Mouse (Mus musculus): ENCODE results near the gene Olfr228. TPM values are rescaled to one million over a fixed set of nuclear protein-coding genes. Genes with fewer than 3 reads are reported as not detected.
"Not testable (repeated sequence)": the region's sequence is repeated elsewhere in the genome, so short reads cannot be mapped to it uniquely, and the experiment has no call there.

The Olfr228 gene
- not detected in 2 replicates for polyA plus RNA-seq (2015; fragmentation: Nextera tagmentation; extraction: Ambion mirVana)

DNA sequence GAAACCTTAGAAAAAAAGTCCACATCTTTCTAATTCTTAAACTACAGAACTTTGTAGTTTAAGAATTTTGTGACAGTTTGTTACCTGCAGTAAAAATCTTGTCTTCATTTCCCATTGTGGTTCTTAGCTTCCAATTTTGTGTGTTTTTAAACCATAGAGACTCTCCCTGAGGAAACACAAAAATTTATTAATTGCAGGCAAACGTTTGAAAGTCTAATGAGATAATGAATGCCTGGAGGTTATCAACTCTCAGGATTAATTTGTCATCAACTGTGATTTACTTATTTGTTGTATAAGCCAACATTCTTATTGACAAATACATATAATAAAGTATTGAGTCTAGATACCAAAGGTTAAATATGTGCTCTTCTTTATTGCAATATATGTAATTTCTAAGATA lies at the start of gene Olfr228:
Gene Olfr228 (minus strand): TSS at position 101 of the 400 bp plus-strand sequence.
- Histone ChIP-seq H3K4me3 (ENCODE audit: low read length) (no peak within 1 kb of the TSS), H3K9me3 (ENCODE audit: control insufficient read depth, low read length) (no peaks in the 10 kb centered on the region), H3K9ac (ENCODE audit: low read depth, low read length) (no peak within 1 kb of the TSS), H3K27me3 (replicated peaks; ENCODE audit: control insufficient read depth, insufficient read depth, low read length) (no peaks in the 10 kb centered on the region), H3K36me3 (ENCODE audit: control insufficient read depth, insufficient read depth, low read length) (no peaks in the 10 kb centered on the region), H3K4me2 (ENCODE audit: low read length) (no peak within 1 kb of the TSS), H3K27ac (ENCODE audit: low read depth, low read length) (no peak within 1 kb of the TSS), H3K4me1 (ENCODE audit: control insufficient read depth, insufficient read depth, low read depth, low read length) (no peaks in the 10 kb centered on the region)
- ATAC-seq: no peak
- 36% methylated on average over 1 of the region's 1 CpGs for WGBS

- ATAC-seq: no peak
- H3K4me2 ChIP-seq (ENCODE audit: low read length): no peak overlapping the region
- H3K4me1 ChIP-seq (ENCODE audit: control insufficient read depth, insufficient read depth, low read depth, low read length): no peaks in the 10 kb centered on the region
- no peaks in the 10 kb centered on the region for H3K9me3 ChIP-seq (ENCODE audit: control insufficient read depth, low read length)
- WGBS: 74% methylated on average over 1 of the region's 1 CpGs
- no peak overlapping the region for H3K27ac ChIP-seq (ENCODE audit: low read depth, low read length)
- H3K36me3 ChIP-seq (ENCODE audit: control insufficient read depth, insufficient read depth, low read length): no peaks in the 10 kb centered on the region
- H3K27me3 ChIP-seq (replicated peaks; ENCODE audit: control insufficient read depth, insufficient read depth, low read length): no peaks in the 10 kb centered on the region
- H3K9ac ChIP-seq (ENCODE audit: low read depth, low read length): no peak overlapping the region
- no peak overlapping the region for H3K4me3 ChIP-seq (ENCODE audit: low read length)
These were observed 43.8 kb upstream of the Olfr228 start for GRCm38 (mm10) chr2:86530991-86531390.

- no peak within 1 kb of the TSS for H3K27ac ChIP-seq (ENCODE audit: low read depth, low read length)
- H3K4me2 ChIP-seq (ENCODE audit: low read length): no peak within 1 kb of the TSS
- 89% methylated on average over 1 of the region's 1 CpGs for WGBS
- peaks cover 2% of the 10 kb centered on the region; the same call in 1 of the 2 replicates for H3K9me3 ChIP-seq (ENCODE audit: control insufficient read depth, low read length)
- ATAC-seq: no peak
- no peak within 1 kb of the TSS for H3K9ac ChIP-seq (ENCODE audit: low read depth, low read length)
- no peaks in the 10 kb centered on the region for H3K27me3 ChIP-seq (replicated peaks; ENCODE audit: control insufficient read depth, insufficient read depth, low read length)
- H3K4me3 ChIP-seq (ENCODE audit: low read length): no peak within 1 kb of the TSS
- H3K4me1 ChIP-seq (ENCODE audit: control insufficient read depth, insufficient read depth, low read depth, low read length): no peaks in the 10 kb centered on the region
- no peaks in the 10 kb centered on the region for H3K36me3 ChIP-seq (ENCODE audit: control insufficient read depth, insufficient read depth, low read length)
These were observed 21.0 kb upstream of the Olfr228 start, which contains the start of gene Olfr1076 for GRCm38 (mm10) chr2:86508161-86508560. Gene Olfr1076, plus strand, starts transcription at chr2:86508461.

DNA sequence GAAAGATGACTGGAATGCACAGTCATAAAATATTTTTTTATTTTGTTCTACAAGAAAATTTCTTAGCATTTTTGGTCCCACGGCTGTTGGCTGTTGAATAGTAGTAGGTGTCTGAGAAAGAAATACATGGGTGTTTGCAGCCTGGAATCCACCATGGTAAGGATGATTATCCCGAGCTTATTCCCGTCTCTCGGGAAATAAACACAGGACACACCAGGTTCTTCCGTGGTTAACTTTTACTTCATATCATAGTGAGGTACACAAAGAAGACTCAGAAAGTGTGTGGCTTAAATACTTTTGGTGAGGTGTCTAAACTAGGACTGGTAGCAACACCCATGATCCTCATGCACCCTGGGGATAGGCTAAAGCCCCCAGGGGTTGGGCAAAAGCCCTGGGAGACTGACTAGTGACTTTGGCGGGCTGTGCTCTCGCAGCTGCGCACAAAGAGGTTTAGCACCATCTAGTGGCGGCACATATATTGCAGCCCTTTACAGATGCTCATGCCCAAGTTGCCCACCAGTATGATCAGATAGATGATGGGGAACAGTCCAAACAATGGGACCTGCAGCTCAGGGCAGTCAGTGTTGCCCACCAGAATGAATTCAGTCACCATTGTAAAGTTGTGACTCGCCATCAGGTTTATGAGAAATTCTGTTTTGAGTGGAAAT lies 22.6 kb downstream of the Olfr228 start:
- H3K4me3 ChIP-seq (ENCODE audit: low read length): no peak overlapping the region
- no peaks in the 10 kb centered on the region for H3K4me1 ChIP-seq (ENCODE audit: control insufficient read depth, insufficient read depth, low read depth, low read length)
- 41% methylated on average over 10 of the region's 10 CpGs for WGBS
- no peak overlapping the region for H3K27ac ChIP-seq (ENCODE audit: low read depth, low read length)
- no peak overlapping the region for H3K4me2 ChIP-seq (ENCODE audit: low read length)
- no peaks in the 10 kb centered on the region for H3K27me3 ChIP-seq (replicated peaks; ENCODE audit: control insufficient read depth, insufficient read depth, low read length)
- peak; percentile 54; the same call in 1 of the 2 replicates for ATAC-seq
- H3K9me3 ChIP-seq (ENCODE audit: control insufficient read depth, low read length): no peaks in the 10 kb centered on the region
- H3K36me3 ChIP-seq (ENCODE audit: control insufficient read depth, insufficient read depth, low read length): no peaks in the 10 kb centered on the region
- no peak overlapping the region for H3K9ac ChIP-seq (ENCODE audit: low read depth, low read length)

DNA sequence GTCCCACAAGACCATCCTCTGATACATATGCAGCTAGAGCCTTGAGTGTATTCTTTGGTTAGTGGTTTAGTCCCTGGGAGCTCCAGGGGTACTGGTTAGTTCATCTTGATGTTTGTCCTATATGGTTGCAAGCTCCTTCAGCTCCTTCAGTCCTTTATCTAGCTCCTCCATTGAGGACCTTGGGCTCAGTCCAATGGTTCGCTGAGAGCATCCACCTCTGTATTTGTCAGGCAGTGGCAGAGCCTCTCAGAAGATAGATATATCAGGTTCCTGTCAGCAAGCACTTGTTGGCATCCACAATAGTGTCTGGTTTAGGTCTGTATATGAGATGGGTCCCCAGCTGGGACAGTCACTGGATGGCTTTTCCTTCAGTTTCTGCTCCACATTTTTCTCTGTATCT lies 26.8 kb downstream of the Olfr228 start:
- Histone ChIP-seq H3K27ac (ENCODE audit: low read depth, low read length) (no peak overlapping the region), H3K4me1 (ENCODE audit: control insufficient read depth, insufficient read depth, low read depth, low read length) (no peaks in the 10 kb centered on the region), H3K4me2 (ENCODE audit: low read length) (no peak overlapping the region), H3K9ac (ENCODE audit: low read depth, low read length) (no peak overlapping the region), H3K4me3 (ENCODE audit: low read length) (no peak overlapping the region), H3K36me3 (ENCODE audit: control insufficient read depth, insufficient read depth, low read length) (no peaks in the 10 kb centered on the region), H3K9me3 (ENCODE audit: control insufficient read depth, low read length) (no peaks in the 10 kb centered on the region), H3K27me3 (replicated peaks; ENCODE audit: control insufficient read depth, insufficient read depth, low read length) (no peaks in the 10 kb centered on the region)
- WGBS: 93% methylated on average over 1 of the region's 1 CpGs
- ATAC-seq: no peak

- no peak within 1 kb of the TSS for H3K9ac ChIP-seq (ENCODE audit: low read depth, low read length)
- no peaks in the 10 kb centered on the region for H3K4me1 ChIP-seq (ENCODE audit: control insufficient read depth, insufficient read depth, low read depth, low read length)
- no peak within 1 kb of the TSS for H3K4me3 ChIP-seq (ENCODE audit: low read length)
- no peak for ATAC-seq
- H3K27ac ChIP-seq (ENCODE audit: low read depth, low read length): no peak within 1 kb of the TSS
- WGBS: 90% methylated on average over 1 of the region's 1 CpGs
- H3K36me3 ChIP-seq (ENCODE audit: control insufficient read depth, insufficient read depth, low read length): no peaks in the 10 kb centered on the region
- H3K4me2 ChIP-seq (ENCODE audit: low read length): no peak within 1 kb of the TSS
- H3K27me3 ChIP-seq (replicated peaks; ENCODE audit: control insufficient read depth, insufficient read depth, low read length): no peaks in the 10 kb centered on the region
- H3K9me3 ChIP-seq (ENCODE audit: control insufficient read depth, low read length): no peaks in the 10 kb centered on the region
These were observed 31.0 kb downstream of the Olfr228 start, which contains the start of gene Olfr1066 for GRCm38 (mm10) chr2:86456169-86456568. Gene Olfr1066, minus strand, starts transcription at chr2:86456269.

DNA sequence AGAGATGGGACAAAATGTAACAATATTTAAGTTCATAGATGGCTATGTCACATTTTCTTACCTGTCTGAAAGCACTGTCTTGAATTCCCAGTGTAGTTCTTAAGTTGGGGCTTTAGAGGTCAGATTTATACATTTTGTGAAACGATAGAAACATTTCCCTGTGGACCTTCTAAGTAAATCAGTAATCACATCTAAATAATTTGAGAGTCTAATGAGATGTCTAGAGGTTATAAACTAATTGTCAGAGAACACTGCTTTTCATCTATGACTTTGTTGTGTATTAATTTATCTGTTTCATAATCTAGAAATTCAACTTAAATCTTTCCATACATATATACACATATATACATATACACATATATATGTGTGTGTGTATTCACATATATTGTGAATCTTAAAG lies 36.7 kb downstream of the Olfr228 start, which contains the start of gene Olfr1065:
Gene Olfr1065 (minus strand): TSS at position 101 of the 400 bp plus-strand sequence.
- H3K9ac ChIP-seq (ENCODE audit: low read depth, low read length); H3K27me3 ChIP-seq (replicated peaks; ENCODE audit: control insufficient read depth, insufficient read depth, low read length); H3K4me3 ChIP-seq (ENCODE audit: low read length); H3K36me3 ChIP-seq (ENCODE audit: control insufficient read depth, insufficient read depth, low read length); ATAC-seq; H3K27ac ChIP-seq (ENCODE audit: low read depth, low read length); H3K4me1 ChIP-seq (ENCODE audit: control insufficient read depth, insufficient read depth, low read depth, low read length); H3K4me2 ChIP-seq (ENCODE audit: low read length); H3K9me3 ChIP-seq (ENCODE audit: control insufficient read depth, low read length): not testable (repeated sequence)
- WGBS: no CpG with 5 or more reads among the region's 1 CpGs

GRCm38 (mm10) chr2:86442101-86442500 lies 45.1 kb downstream of the Olfr228 start:
- H3K4me3 ChIP-seq (ENCODE audit: low read length); H3K4me1 ChIP-seq (ENCODE audit: control insufficient read depth, insufficient read depth, low read depth, low read length); H3K36me3 ChIP-seq (ENCODE audit: control insufficient read depth, insufficient read depth, low read length); H3K27me3 ChIP-seq (replicated peaks; ENCODE audit: control insufficient read depth, insufficient read depth, low read length); H3K4me2 ChIP-seq (ENCODE audit: low read length); H3K27ac ChIP-seq (ENCODE audit: low read depth, low read length); ATAC-seq; H3K9ac ChIP-seq (ENCODE audit: low read depth, low read length); H3K9me3 ChIP-seq (ENCODE audit: control insufficient read depth, low read length): not testable (repeated sequence)
- WGBS: 58% methylated on average over 1 of the region's 1 CpGs

Measured in hindbrain, embryonic 16.5 days (tissue).